Mouse (Mus musculus) midbrain, postnatal 0 days (tissue): ENCODE measurements around the gene Asic1. TPM values are rescaled to one million over a fixed set of nuclear protein-coding genes. Genes with fewer than 3 reads are reported as not detected.

ENCODE experiments used
- ATAC-seq: fragments of 200-750 bp; cut with Nextera tagmentation; 2 replicates; pipeline ENCODE4 v1.8.0; 2017; ENCODE audit warnings: moderate number of reproducible peaks, mild to moderate bottlenecking, moderate TSS enrichment, moderate library complexity; ENCODE audit not compliant: low FRiP score
- DNase-seq: peaks from one replicate; pipeline ENCODE4 v3.0.0-alpha.2; 2015; ENCODE audit warnings: low spot score
- H3K27ac ChIP-seq: fragments of 300-500 bp; sonication (generic); 2 replicates; pipeline ENCODE4 v1.5.1; 2014; ENCODE audit warnings: low read depth, mild to moderate bottlenecking, low read length, mixed read lengths
- H3K27me3 ChIP-seq: fragments of 300-500 bp; sonication (generic); 2 replicates; pipeline ENCODE4 v1.6.1; 2014; ENCODE audit warnings: low read length, control low read depth, mixed read lengths; ENCODE audit not compliant: insufficient read depth
- H3K36me3 ChIP-seq: fragments of 300-500 bp; sonication (generic); 2 replicates; pipeline ENCODE4 v1.6.1; 2014; ENCODE audit warnings: low read length, control low read depth, mixed read lengths; ENCODE audit not compliant: insufficient read depth
- H3K4me1 ChIP-seq: fragments of 300-500 bp; sonication (generic); 2 replicates; pipeline ENCODE4 v1.6.1; 2014; ENCODE audit warnings: mild to moderate bottlenecking, control low read depth, antibody characterized with exemption, low read length, mixed read lengths; ENCODE audit not compliant: insufficient read depth
- H3K4me2 ChIP-seq: fragments of 300-500 bp; sonication (generic); 2 replicates; pipeline ENCODE4 v1.6.1; 2014; ENCODE audit warnings: low read depth, mild to moderate bottlenecking, low read length, mixed read lengths; ENCODE audit not compliant: poor library complexity, severe bottlenecking
- H3K4me3 ChIP-seq: fragments of 300-500 bp; sonication (generic); 2 replicates; pipeline ENCODE4 v1.5.1; 2014; ENCODE audit warnings: low read depth, mild to moderate bottlenecking, low read length, moderate library complexity
- H3K9ac ChIP-seq: fragments of 300-500 bp; sonication (generic); replicated peaks from 2 replicates; pipeline ENCODE4 v1.6.1; 2014; ENCODE audit warnings: mild to moderate bottlenecking, low read length, moderate library complexity, mixed read lengths; ENCODE audit not compliant: poor library complexity, severe bottlenecking
- H3K9me3 ChIP-seq: fragments of 300-500 bp; sonication (generic); 2 replicates; pipeline ENCODE4 v1.6.1; 2016; ENCODE audit warnings: low read length, control low read depth
- CTCF ChIP-seq: IDR thresholded peaks from 2 replicates; pipeline ENCODE4 v1.5.1; 2016; ENCODE audit warnings: antibody characterized with exemption, mild to moderate bottlenecking
- WGBS: fragments of 180-500 bp; shearing (Covaris S2); extraction: QIAGEN DNeasy Blood & Tissue Kit; methylation state at CpG from one replicate; pipeline ENCODE4 v1.1.7; 2014; 5-methylcytosine and 5-hydroxymethylcytosine counted together
- polyA plus RNA-seq: library from polyadenylated mRNA; unstranded; fragments of >200 nt; fragmentation: Nextera tagmentation; extraction: Ambion mirVana; gene quantifications from 2 replicates; pipeline ENCODE4 v1.2.1, GENCODE M21; 2015
- total RNA-seq: library from RNA; depleted of rRNA; stranded (reverse); fragments of >200 nt; gene quantifications from 2 replicates; pipeline ENCODE4 v1.2.3, GENCODE M21; 2014

Asic1 gene
- total and polyA plus RNA-seq, 2 experiments from 2014 or later, result 42.1 to 150 TPM

DNA sequence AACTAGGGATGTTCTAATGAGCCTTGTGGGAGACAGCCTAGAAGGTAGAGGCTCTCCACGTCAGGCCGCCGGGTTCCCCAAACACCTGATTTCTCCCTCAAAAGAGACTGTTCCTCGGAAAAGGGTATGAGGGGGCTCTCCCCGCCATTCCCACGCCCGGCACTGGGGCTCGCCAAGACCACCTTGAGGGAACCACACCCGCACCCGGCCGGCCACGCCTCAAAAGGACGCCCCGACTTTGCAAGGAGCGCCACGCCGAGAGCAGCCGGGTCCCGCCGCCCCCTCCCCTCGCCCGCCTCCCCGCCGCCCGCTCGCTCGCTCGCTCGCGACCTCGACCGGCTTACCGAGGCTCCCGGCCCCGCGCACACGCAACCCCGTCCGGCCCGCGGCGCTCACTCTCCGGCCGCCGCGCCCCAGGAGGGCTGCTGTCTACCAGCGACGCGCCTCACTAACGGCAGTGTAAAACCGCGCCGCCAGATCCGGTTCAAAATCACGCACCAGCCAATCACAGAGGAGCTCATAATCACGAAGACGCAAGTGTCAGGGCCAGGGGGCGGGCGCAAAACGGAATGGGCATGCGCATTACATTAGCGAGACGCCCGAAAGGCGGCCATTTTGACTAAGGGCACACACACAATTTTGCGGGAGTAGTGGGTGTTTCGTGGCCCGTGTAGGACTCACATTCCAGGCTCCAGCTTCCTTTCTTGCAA is 18.9 kb upstream of the Asic1 start, which contains the start of gene Racgap1:
TSS of gene Racgap1 (minus strand) at position 494 of the 710 bp plus-strand sequence.
- H3K4me1 ChIP-seq, result no peaks in the 10 kb centered on the region
- H3K4me3 ChIP-seq, result peak within 1 kb of the TSS; percentile 82
- peak; percentile 98 for DNase-seq
- ATAC-seq, result peak; percentile 91
- WGBS, result under 1% methylated on average over 65 of the region's 68 CpGs
- 0 out of 2 replicates have a peak, but pooled peaks cover 8% of the 10 kb centered on the region for H3K27me3 ChIP-seq
- H3K4me2 ChIP-seq, result peak within 1 kb of the TSS; percentile 98
- TF ChIP-seq CTCF, result no peak
- H3K9ac ChIP-seq, result peak within 1 kb of the TSS; percentile 52
- H3K27ac ChIP-seq, result no peak within 1 kb of the TSS
- H3K36me3 ChIP-seq, result no peaks in the 10 kb centered on the region
- no peaks in the 10 kb centered on the region for H3K9me3 ChIP-seq

DNA sequence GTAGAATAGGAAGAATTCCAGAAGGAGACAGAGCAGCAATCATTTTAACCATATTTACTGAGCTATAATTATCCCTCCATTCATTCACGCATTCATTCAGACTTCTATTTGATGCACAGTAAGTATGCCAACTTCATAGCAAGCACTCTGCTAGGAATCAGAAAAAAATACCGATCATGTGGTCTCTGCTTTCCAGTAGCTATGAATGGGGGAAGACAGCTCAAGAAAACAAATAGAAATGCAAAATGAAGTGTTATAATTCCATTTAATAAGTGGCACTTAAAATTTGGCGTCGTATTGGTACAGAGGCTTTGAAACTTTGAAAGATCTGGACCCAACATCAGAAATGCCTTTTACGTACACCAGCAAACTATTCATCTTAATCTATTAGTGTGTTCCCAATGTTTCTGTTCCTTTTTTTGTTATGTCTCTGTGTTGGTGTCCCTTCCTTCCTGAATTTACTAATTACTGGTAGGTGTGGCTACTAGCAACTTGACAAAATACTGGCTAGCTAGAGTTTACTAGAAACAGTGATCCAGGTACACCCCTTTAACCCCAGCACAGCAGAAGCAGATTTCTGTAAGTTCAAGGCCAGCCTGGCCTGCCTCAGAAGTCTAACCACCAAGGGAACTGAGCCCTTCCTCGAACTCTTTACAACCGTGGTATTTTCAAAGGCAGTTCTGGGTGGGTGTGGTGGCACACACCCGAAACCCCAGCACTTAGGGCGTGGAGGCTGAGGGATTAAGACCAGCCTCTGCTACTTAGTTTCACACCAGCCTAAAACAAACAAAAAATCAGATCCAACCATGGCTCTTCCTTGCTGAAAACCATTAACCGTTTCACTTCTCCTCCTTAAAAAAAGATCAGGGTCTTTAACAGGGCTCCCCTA is 17.9 kb upstream of the Asic1 start:
- Histone ChIP-seq H3K36me3 (no peaks in the 10 kb centered on the region), H3K9me3 (no peaks in the 10 kb centered on the region), H3K27me3 (0 out of 2 replicates have a peak, but pooled peaks cover 8% of the 10 kb centered on the region), H3K9ac (0 out of 2 replicates have a peak overlapping the region, but pooled peaks have one; percentile 33), H3K4me3 (peak overlapping the region; percentile 82; the same call in 1 of the 2 replicates), H3K4me1 (no peaks in the 10 kb centered on the region), H3K27ac (no peak overlapping the region), H3K4me2 (peak overlapping the region; percentile 48)
- WGBS, result 79% methylated on average over 10 of the region's 10 CpGs
- ATAC-seq (no peak), DNase-seq (no peak)
- no peak for TF ChIP-seq CTCF

DNA sequence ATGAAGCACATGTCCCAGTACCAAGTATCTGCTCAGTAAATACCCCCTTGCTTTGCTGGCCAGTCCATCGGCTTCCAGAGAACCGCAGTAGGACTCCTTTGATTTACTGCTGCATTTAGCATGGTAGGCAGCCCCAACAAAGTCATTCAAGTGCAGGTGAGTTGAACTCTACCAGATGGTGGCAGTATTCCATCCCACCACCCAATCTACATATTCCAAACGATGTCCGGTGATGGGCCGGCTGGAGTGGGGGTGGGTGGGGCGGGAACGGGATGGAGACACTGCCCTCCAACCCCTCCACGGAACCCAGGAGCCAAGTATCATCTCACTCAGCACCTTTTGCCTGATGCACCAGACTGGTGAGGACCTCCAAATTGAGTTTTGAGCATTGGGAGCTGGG is 16.9 kb upstream of the Asic1 start:
- H3K27ac ChIP-seq, result no peak overlapping the region
- H3K4me1 ChIP-seq, result no peaks in the 10 kb centered on the region
- peak; percentile 53 for TF ChIP-seq CTCF
- H3K36me3 ChIP-seq, result no peaks in the 10 kb centered on the region
- WGBS, result 6% methylated on average over 8 of the region's 8 CpGs
- H3K9ac ChIP-seq, result no peak overlapping the region
- H3K27me3 ChIP-seq, result 0 out of 2 replicates have a peak, but pooled peaks cover 8% of the 10 kb centered on the region
- peak overlapping the region; percentile 11; the same call in 1 of the 2 replicates for H3K4me3 ChIP-seq
- no peak for DNase-seq
- no peaks in the 10 kb centered on the region for H3K9me3 ChIP-seq
- peak overlapping the region; percentile 36; the same call in 1 of the 2 replicates for H3K4me2 ChIP-seq
- ATAC-seq, result no peak

DNA sequence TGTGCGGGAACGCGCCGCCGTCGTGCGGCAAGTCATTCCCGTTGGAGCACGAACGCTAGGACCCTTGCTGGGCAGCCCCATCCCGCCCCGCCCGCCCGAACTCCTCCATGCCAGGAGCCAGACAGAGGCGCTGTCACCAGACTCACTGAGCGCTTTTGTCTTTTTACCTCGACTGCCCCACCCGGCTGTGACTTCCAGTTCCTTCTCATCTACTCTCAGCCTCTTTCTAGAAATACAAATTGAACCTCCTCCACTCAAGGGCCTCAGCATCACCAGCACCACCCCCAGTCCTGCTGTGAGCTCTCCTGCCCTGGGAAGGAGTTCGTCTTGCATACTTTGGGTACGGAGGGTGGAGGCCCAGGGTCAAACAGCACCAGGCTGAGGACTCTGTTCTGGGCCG is 16.3 kb upstream of the Asic1 start:
- H3K9ac ChIP-seq, result no peak overlapping the region
- DNase-seq, result no peak
- H3K4me1 ChIP-seq, result no peaks in the 10 kb centered on the region
- H3K27me3 ChIP-seq, result 0 out of 2 replicates have a peak, but pooled peaks cover 8% of the 10 kb centered on the region
- no peaks in the 10 kb centered on the region for H3K36me3 ChIP-seq
- no peak for TF ChIP-seq CTCF
- peak overlapping the region; percentile 11 for H3K4me3 ChIP-seq
- WGBS, result 6% methylated on average over 21 of the region's 21 CpGs
- H3K4me2 ChIP-seq, result peak overlapping the region; percentile 36
- no peak overlapping the region for H3K27ac ChIP-seq
- H3K9me3 ChIP-seq, result no peaks in the 10 kb centered on the region
- ATAC-seq, result no peak

DNA sequence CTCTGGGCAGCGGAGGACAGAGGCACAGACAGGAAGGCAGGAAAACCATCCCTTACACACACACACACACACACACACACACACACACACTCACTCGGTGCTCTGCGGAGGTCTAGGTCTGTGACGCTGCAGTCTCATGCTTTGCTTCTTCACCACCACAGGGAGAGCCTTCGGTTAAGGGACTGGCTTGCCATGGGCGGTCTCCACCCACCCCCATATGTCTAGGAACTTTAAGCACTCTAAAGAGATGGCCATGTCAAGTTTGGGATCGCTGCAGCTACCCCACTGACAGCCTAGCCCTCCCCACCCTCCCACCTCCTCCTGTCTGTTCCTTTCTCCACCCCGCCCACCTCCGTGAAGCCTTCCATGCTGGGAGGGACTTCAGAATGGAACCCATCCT is 14.2 kb upstream of the Asic1 start:
- ATAC-seq, result no peak

More for the DNA sequence above, 14.2 kb upstream of the Asic1 start:
- Histone ChIP-seq H3K27me3 (0 out of 2 replicates have a peak, but pooled peaks cover 8% of the 10 kb centered on the region), H3K9ac (no peak overlapping the region), H3K27ac (no peak overlapping the region), H3K4me1 (no peaks in the 10 kb centered on the region), H3K4me3 (no peak overlapping the region), H3K9me3 (no peaks in the 10 kb centered on the region), H3K36me3 (no peaks in the 10 kb centered on the region), H3K4me2 (no peak overlapping the region)
- TF ChIP-seq CTCF, result no peak
- 36% methylated on average over 9 of the region's 9 CpGs for WGBS
- DNase-seq, result no peak
